Comparison of ENCODE assay signal across 17 mouse cellular contexts in the genomic region with DNA sequence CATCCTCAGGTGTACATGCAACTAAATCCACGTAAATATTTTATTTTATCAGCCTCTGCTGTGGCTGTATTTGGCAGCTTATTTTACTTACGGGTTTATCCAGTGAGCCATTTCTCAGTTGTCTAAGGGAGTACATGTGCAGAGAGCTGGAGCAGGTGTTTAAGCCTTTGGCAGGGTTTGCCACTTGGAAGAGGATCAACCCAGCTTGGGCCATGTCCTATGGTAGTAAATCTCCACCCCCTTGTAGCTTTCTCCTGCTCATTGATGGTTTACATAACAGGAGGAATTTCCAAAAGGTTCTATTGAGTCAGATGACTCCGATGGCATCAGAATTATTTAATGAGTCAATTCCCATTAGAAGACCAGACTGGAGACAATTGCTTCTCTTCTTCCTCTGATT. TPM values are rescaled to one million over a fixed set of nuclear protein-coding genes. Genes with fewer than 3 reads are reported as not detected.
"Had no signal": no experiment of that assay in that cellular context is flagged by ENCODE, and none has a peak within 500 bp of the region (broad histone marks: within the 10 kb centered on the region; RNA-seq: fewer than 3 reads in every experiment).

No protein-coding gene starts in this region.

- H3K4me3 ChIP-seq: left cerebral cortex, adult 2 months; limb, embryonic 12.5 days; liver, embryonic 15.5 days; midbrain, embryonic 10.5 days; myocyte; neural tube, embryonic 12.5 days had no signal

- DNase-seq: kidney, adult 2 months; kidney, postnatal 25 days; liver; lung, adult 2 months; lung, postnatal 4 days; midbrain, embryonic 14.5 days; right cerebral cortex, postnatal 14 days; thymus, postnatal 4 days had no signal

- ATAC-seq: lung, postnatal 0 days had no signal

- H3K4me1 ChIP-seq: limb, embryonic 12.5 days; liver, embryonic 15.5 days; midbrain, embryonic 10.5 days; neural tube, embryonic 12.5 days had no signal

- H3K4me2 ChIP-seq: limb, embryonic 12.5 days; liver, embryonic 15.5 days; neural tube, embryonic 12.5 days had no signal

- H3K27ac ChIP-seq: left cerebral cortex, adult 2 months; limb, embryonic 12.5 days; liver, embryonic 15.5 days; midbrain, embryonic 10.5 days; neural tube, embryonic 12.5 days; stomach, postnatal 0 days had no signal

- H3K9me3 ChIP-seq: limb, embryonic 12.5 days; liver, embryonic 15.5 days; midbrain, embryonic 10.5 days; neural tube, embryonic 12.5 days had no signal

- H3K9ac ChIP-seq: limb, embryonic 12.5 days; liver, embryonic 15.5 days; neural tube, embryonic 12.5 days had no signal

- H3K36me3 ChIP-seq: limb, embryonic 12.5 days; liver, embryonic 15.5 days; midbrain, embryonic 10.5 days; neural tube, embryonic 12.5 days had no signal

- H3K27me3 ChIP-seq: limb, embryonic 12.5 days; liver, embryonic 15.5 days; neural tube, embryonic 12.5 days had no signal

RNA-seq across cellular contexts. Expression of a gene that starts 37.8 kb away (rescaled TPM):
- total RNA-seq: megakaryocyte, adult 5-6 weeks had no signal
- polyA plus RNA-seq: kidney, adult 2 months; limb, embryonic 12.5 days; liver, embryonic 15.5 days; lung, postnatal 0 days; midbrain, embryonic 10.5 days; myocyte; stomach, postnatal 0 days had no signal
